Mouse (Mus musculus): Measurements from ENCODE around the gene Ezh1.

Gene Ezh1

GRCm38 (mm10) chr11:101179306-101179705 lies 47.0 kb downstream of the Ezh1 start:
- peak; percentile 84 for DNase-seq

- DNase-seq: peak; percentile 72
Observed at GRCm38 (mm10) chr11:101178061-101179058, 47.9 kb downstream of the Ezh1 start.

GRCm38 (mm10) chr11:101176933-101177773 lies 49.1 kb downstream of the Ezh1 start:
- DNase-seq: peak; percentile 96

- DNase-seq: peak; percentile 81
Observed at GRCm38 (mm10) chr11:101176117-101176691, 50.1 kb downstream of the Ezh1 start.

- DNase-seq: peak; percentile 87
Observed at GRCm38 (mm10) chr11:101175636-101176116, 50.6 kb downstream of the Ezh1 start.

GRCm38 (mm10) chr11:101174851-101175628 lies 51.2 kb downstream of the Ezh1 start, which contains the start of gene Ccr10:
Gene Ccr10, minus strand, starts transcription at chr11:101175443.
- peak; percentile 79 for DNase-seq

- DNase-seq: peak; percentile 84
Observed at GRCm38 (mm10) chr11:101174389-101174745, 51.9 kb downstream of the Ezh1 start.

GRCm38 (mm10) chr11:101173631-101174388 lies 52.5 kb downstream of the Ezh1 start:
- peak; percentile 78 for DNase-seq

GRCm38 (mm10) chr11:101173112-101173511 lies 53.2 kb downstream of the Ezh1 start:
- DNase-seq: peak; percentile 85

GRCm38 (mm10) chr11:101172434-101172815 lies 53.8 kb downstream of the Ezh1 start:
- DNase-seq: no peak

GRCm38 (mm10) chr11:101171721-101172433 lies 54.4 kb downstream of the Ezh1 start:
- peak; percentile 85 for DNase-seq

GRCm38 (mm10) chr11:101170811-101171610 lies 55.3 kb downstream of the Ezh1 start, which contains the start of gene Plekhh3:
Gene Plekhh3, minus strand, starts transcription at chr11:101171351.
- peak; percentile 98 for DNase-seq

GRCm38 (mm10) chr11:101170354-101170810 lies 55.9 kb downstream of the Ezh1 start, which contains the start of gene Cntnap1:
Gene Cntnap1, plus strand, starts transcription at chr11:101170523.
- peak; percentile 75 for DNase-seq

GRCm38 (mm10) chr11:101169301-101170107 lies 56.8 kb downstream of the Ezh1 start:
- peak; percentile 76 for DNase-seq

GRCm38 (mm10) chr11:101168301-101168980 lies 57.8 kb downstream of the Ezh1 start:
- peak; percentile 55 for DNase-seq

- peak; percentile 34 for DNase-seq
Observed at GRCm38 (mm10) chr11:101167963-101168300, 58.3 kb downstream of the Ezh1 start.

- DNase-seq: no peak
Observed at GRCm38 (mm10) chr11:101167211-101167962, 58.9 kb downstream of the Ezh1 start.

All from cerebellum, adult 9-10 months (tissue).